Mouse (Mus musculus): ENCODE measurements around the gene Abhd6. TPM values are rescaled to one million over a fixed set of nuclear protein-coding genes. Genes with fewer than 3 reads are reported as not detected.

Abhd6 gene
- 46.4 and 50.4 TPM in 2 replicates for polyA plus RNA-seq (2012; rRNA removed)

DNA sequence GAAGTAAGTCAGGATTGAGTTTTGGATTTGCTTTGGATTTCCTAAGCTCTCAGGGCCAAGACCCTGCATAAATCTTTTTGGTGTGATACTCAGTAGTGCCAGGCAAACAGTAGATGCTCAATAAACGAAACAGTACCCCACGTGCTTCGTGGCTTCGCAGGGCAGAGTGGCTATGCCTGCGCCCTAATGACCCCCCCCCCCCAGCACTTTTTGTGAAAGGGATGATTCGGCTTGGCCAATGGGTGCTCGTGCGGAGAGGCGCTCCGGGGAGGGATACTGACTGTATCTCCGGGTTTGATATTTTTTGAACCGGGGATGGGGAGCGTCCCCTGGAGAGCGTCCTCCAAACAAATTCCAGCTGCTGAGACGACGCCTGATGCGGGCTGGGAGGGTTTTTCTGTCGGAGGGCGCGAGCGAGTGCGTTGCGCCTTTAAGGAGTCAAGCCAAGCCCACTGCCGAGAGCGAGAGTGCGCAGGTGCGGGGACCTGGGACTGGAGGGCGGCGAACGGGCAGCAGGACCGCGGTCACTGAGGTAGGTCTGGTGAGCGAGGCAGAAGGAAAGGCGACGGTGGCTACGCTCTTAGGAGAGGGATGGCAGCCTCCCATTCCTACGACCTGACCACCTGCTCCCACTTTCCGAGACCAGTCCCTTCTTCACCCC, at the start of gene Abhd6:
Abhd6 (plus strand) TSS at position 471 of the 661 bp plus-strand sequence.
- DNase-seq (ENCODE audit: extremely low spot score in 1 of 2, low spot score in 1 of 2): peak; percentile 70 to 91

DNA sequence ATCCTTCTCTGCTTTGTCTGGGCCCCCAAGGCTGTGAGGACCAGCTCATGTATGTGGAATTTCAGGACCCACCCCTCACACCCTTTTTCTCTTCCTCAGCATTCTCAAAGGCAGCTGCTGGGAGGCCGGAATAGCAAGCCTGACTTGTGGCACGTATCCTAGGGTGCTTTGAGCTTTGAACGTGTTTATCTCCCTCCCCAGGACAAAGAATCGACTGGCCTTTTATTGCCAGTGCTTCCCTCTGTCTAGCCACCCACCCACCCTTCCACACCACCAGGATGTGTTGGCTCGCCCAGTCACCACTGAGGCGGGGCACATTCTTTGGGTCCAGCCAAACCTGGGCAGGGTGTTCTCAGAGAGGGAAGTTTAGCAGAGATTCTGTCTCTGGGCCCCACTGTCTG, 48.6 kb upstream of the Abhd6 start:
- no peak for DNase-seq (ENCODE audit: extremely low spot score in 1 of 2, low spot score in 1 of 2)

DNA sequence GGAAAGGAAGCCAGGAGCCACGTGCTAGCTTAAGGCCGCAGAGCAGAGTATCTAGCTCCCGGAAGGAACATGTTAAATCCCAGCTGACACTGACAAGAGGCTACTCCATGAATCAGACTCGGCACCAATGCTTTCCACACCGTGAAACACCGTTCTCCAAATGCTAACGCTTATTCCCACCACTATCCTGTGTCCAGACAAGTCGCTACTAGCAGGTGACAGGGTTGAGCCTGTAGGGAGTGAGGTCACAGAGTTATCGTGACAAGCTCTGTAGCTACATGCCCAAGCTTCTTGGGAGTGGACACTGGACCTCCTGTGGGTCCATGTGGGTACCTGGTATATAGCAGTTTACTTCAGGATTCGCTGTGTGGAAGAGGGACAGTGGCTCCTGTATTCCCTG, 46.3 kb upstream of the Abhd6 start:
- DNase-seq (ENCODE audit: extremely low spot score in 1 of 2, low spot score in 1 of 2): no peak

DNA sequence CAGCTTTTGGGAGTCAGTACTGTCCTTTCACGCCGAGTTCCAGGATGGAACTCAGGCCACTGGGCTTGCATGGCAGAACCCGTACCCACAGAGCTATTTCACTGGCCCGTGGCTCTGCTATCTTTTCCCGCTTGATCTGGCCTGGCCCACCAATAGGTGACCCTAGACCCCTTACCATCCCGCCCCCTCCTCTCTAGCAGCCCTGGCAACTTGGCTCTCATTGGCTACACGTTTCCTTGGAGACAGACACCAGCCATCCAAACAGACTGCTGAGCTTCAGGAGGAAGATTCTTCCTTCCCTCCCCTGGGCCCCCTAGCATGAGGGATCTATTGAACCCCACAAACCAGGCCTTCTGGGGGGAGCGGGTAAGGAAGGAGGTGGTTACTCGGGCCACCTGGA, 45.7 kb upstream of the Abhd6 start, which contains the start of gene Gm45521:
Gm45521 (plus strand) TSS at position 240 of the 400 bp plus-strand sequence.
- no peak for DNase-seq (ENCODE audit: extremely low spot score in 1 of 2, low spot score in 1 of 2)

DNA sequence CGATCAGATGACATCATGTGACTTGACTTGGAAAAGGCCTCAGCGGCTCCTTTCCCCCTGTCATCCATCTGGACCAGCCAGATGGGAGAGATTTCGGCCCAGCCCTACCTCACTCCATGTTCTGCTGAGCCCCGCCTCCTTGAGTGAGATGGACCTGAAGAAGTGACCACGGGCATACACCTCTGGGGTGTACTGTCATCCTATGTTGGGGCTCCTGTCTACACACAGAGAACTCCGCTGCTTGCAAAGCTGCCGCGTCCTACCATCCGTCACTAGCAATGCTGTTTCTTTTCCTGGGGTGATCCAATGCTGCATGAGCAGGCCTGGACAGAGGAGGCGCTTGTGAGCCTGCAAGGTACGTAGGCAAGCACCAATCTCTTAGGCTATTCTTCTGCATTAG, 42.1 kb upstream of the Abhd6 start:
- DNase-seq (ENCODE audit: extremely low spot score in 1 of 2, low spot score in 1 of 2): peak in 1 of 2 experiments; percentile 61

DNA sequence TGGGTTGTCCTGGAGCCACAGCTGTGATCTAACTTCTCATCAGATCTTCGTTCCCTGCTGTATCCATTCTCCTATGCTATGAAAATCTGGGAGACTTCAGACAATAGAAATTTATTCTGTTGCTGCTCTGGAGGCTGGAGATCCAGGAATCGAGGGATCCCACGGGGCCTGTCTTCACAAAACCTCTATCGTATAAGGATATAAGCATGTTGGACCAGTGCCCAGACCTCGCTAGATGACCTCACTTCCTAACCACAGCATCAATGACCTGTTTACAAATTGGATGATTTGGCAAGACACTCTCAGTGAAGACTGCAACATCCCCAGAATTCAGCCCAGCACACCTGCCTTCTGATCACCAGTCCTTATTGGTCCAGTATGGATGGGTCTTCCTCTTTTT, 41.0 kb upstream of the Abhd6 start:
- DNase-seq (ENCODE audit: extremely low spot score in 1 of 2, low spot score in 1 of 2): no peak

DNA sequence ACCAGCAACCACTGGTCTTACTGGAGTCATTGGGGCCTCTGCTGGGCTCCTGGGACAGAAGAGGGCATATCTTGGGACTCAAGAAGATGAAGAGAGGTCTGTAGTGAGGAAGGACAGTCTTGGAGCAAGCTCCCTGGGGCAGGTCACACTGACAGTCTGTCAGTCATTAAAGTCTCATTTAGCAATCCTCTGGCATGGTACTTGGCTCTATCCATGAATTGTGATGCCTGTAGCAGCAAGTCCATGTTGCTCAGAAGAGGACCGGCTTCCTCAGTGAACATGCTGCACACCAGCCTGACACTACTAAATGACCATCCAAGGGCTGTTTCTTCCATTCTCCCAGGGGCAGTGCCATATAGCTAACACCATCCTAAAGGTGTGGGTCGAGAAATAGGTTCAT, 40.1 kb upstream of the Abhd6 start:
- no peak for DNase-seq (ENCODE audit: extremely low spot score in 1 of 2, low spot score in 1 of 2)

DNA sequence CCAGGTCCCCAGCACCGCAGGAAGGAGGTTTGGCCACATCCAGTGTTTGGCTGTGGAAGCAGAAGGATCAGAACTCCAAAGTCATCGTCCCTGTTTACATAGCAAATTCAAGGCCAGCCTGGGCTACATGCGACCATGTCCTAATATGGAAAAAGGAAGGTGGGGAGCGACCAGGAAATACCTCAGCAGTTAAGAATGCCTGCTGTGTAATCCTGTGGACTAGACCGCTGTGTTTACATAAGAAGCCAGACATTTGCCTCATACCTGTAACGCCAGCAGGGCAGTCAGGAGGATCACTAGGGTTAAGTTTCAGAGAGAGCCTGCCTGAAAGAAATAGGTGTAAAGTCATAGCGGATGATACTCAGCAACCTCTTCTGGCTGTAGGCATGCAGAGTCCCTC, 39.5 kb upstream of the Abhd6 start:
- DNase-seq (ENCODE audit: extremely low spot score in 1 of 2, low spot score in 1 of 2): no peak

DNA sequence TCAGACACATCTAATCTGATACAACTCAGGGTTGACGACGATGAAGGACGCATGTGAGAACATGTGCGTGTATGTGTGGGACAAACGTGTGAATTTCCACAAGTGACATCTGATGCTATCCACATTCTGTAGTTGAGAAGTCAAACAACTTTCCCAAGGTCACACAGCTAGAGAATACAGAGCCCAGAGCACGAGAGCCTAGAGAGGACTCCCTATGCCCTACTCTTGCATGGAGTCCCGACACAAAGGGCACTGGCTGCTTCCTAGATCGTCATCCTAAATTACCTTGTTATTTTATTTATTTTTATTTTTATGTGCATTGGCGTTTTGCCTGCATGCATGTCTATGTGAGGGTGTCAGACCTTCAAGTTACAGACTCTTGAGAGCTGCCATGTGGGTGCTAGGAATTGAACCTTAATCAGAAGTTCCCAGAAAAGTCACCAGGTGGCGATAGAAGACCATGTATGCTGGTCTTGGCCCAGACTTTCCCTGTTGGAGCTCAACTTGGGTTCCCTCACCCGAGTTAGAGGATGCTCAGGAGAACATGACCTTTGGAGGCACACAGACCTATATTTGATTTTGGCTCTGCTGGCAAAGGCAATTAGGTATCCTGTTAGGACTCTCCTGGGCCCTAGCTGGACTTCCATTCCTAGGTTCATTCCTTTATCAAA, 38.3 kb upstream of the Abhd6 start:
- DNase-seq (ENCODE audit: extremely low spot score in 1 of 2, low spot score in 1 of 2): peak in 1 of 2 experiments; percentile 94

DNA sequence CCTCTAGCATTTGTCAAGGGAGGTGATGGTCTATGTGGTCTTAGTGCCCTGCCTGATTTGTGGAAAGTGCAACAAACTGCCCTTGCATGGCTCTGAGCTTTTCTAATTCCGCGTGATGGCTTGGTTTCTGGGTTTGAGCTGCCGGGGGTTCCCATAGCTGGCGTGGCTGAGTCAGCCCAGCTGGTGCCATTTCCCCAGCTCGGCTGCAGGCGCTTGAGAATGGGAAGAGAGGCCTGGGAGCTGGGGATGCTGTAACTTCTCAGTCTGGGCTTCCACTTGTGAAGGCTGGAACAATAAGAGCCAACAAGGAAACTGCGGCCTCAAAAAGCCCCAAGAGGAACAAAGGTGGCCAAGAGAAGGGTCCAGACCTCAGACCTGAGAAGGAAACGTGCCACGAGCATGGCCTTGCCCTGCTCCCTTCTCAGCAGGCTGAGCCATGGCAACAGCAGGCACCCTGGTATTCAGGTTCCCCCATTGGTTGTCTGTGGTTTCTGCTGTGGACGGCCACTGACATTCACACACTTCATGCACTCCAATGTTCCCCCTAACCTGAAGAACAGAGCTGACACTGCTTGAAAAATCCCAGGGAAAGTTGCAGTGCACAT, 30.7 kb upstream of the Abhd6 start:
- no peak for DNase-seq (ENCODE audit: extremely low spot score in 1 of 2, low spot score in 1 of 2)

DNA sequence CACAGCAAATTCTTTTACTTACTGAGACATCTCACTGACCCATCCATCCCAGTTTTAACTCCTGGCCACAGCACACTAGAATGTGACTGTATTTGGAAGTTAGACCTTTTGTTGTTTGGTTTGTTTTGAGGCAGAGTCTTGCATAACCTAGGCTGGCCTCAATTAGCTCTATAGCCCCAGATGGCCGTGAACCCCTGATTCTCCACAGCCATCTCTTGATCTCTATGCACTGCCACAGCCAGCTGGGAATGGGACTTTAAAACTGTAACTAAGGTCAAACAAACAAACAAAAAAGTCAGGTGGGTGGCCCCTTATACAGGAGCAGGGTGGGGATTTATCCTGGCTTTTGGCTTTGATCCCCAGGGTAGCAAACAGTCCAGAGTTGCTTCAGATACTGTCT, 28.1 kb upstream of the Abhd6 start:
- no peak for DNase-seq (ENCODE audit: extremely low spot score in 1 of 2, low spot score in 1 of 2)

DNA sequence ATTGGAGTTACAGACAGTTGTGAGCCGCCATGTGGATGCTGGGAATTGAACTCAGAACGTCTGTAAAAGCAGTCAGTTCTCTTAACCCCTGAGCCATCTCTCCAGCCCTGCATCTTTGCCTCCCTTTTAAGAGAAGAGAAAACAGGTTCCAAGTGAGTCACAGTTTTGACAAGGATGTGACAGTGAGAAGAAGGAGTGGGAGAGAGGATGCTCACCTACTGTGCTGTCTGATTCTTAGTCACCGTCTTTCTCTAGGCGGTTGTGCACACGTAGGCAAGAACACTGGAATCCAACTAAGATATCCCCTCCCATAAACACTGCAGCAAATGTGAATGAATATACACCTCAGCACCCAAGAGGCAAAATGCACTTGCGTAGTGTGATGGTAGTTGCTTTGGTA, 27.5 kb upstream of the Abhd6 start:
- peak in 1 of 2 experiments; percentile 47 for DNase-seq (ENCODE audit: extremely low spot score in 1 of 2, low spot score in 1 of 2)

DNA sequence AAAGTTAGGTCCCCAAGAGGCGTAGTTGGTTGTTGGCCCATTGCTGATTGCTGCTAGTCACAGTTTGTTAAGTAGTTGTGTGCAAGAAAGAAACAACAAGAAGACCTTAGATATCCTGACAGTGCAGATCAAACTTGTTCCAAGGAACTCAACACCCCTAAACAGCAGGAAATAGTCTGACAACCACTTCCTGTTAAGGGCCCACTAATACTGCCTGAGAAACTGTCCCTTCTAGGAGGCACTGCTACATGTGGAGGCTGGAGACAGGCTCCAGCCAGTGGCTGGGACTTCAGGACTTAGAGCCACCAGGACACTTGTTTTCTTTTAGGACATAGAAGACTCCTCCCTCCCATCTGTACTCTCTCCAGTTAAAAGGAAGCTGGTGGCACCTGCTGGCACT, 25.2 kb upstream of the Abhd6 start:
- DNase-seq (ENCODE audit: extremely low spot score in 1 of 2, low spot score in 1 of 2): no peak

DNA sequence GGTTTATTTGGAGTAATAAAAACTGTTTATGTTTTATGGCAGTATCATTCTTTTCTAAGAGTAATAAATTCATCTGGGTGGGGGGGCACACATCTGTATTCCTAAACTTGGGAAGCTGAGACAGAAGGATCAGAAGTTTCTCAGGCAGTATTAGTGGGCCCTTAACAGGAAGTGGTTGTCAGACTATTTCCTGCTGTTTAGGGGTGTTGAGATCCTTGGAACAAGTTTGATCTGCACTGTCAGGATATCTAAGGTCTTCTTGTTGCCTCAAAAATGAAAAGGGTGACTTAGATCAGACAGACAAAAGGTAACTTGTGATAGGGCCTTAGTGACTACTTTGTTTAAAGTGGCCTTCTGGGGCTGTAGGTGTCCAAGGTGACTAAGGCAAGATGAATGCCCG, 24.5 kb upstream of the Abhd6 start:
- no peak for DNase-seq (ENCODE audit: extremely low spot score in 1 of 2, low spot score in 1 of 2)

DNA sequence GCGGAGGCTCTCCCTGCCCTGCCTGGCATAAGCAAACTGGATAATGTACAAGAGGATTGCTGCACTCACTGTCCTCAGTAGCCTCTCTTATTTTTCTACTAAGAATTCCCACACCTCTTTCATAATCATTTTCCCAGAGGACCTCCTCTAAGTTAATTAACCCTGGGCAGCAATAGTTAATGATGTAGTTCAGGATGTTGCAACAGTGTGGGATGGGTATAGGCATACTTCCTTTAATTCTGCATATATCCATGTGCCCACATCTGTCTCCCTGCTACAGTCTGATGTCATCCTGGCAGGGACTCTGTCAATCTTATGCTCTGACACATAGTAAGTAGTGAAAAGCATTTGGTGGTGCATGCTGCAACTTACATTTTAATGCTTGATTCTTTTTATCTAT, 21.5 kb upstream of the Abhd6 start:
- no peak for DNase-seq (ENCODE audit: extremely low spot score in 1 of 2, low spot score in 1 of 2)

DNA sequence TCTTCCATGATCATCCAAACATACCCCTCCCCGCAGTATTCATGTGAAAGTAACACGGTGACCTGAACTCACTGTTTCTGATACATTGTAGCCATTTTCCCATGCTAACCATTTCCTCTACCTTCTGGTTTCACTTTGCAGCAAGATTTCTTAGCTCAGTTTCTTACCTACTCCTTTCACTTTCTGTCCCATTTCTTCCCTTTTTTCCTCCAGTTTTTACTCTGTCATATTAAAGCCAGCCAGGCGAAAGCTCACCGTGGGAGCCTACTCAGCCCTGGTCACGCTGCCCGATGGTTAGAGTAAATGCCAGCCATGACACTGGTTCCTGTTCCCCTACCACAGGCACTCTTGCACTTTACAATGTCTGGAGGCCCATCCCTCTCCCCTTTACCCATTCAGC, 15.8 kb upstream of the Abhd6 start:
- DNase-seq (ENCODE audit: extremely low spot score in 1 of 2, low spot score in 1 of 2): no peak

DNA sequence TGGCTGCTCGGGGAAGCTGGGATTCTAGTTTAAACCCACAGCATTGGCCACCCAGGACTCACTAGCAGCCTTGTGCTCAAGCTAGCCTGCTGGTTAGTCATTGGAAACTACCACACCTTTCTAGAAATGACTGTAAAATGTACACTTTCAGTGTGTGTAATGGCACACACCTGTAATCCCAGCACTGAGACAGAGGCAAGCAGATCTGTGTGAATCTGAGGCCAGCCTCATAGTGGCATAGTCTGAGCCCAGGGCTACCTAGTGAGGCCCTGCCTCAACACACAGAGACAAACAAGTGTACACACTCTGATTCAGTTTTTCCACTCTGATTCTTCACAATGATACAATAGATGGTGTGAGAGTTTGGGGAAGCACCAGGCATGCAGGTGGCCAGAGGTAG, 13.3 kb upstream of the Abhd6 start:
- no peak for DNase-seq (ENCODE audit: extremely low spot score in 1 of 2, low spot score in 1 of 2)

DNA sequence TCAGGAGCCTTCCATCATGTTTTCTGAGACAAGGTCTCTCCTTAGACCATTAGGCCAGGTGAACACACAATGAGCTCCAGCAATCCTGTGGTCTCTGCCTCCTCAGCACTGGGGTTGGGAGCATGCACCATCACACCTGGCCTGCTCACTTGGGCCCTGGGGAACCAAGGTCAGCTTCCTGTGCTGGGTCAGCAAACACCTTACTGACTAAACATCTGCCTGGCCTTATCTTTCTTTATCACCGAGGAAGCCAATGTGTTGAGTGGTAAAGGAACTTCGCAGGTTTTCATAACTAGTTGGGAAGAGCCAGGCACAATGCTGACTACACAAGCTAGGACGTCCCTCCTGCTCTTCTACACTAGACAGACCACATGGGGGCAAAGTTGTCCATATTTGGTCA, 12.7 kb upstream of the Abhd6 start:
- DNase-seq (ENCODE audit: extremely low spot score in 1 of 2, low spot score in 1 of 2): no peak

DNA sequence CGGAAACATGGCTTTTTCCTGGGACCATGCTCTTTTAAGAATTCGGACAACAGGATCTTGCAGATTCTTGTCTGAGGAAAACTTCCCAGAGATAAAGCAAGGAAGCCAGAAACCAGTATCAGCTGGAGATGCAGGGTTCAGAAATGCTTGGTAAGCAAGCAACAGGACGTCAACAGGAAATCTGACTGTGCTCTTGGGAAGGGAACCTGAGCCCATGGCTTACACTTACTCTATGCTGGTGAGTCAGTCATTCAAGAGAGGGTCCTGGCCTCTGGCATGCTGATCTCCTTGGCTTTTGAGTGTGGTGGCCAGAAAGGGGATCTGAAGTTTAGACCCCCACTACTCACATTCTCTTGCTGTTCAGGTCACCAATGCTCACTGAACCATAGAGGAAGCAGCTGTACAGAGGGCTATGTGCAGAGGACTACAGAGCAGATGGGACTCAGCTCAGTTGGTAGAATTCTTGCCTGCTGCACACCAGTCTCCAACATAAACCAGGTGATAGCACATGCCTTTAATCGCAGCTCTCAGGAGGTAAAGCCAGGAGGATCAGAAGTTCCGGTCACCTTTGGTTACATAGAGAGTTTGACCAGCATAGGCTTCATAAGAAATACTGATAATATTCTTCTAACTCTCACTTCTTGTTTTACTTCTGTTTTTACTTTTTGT, 11.5 kb upstream of the Abhd6 start:
- no peak for DNase-seq (ENCODE audit: extremely low spot score in 1 of 2, low spot score in 1 of 2)

DNA sequence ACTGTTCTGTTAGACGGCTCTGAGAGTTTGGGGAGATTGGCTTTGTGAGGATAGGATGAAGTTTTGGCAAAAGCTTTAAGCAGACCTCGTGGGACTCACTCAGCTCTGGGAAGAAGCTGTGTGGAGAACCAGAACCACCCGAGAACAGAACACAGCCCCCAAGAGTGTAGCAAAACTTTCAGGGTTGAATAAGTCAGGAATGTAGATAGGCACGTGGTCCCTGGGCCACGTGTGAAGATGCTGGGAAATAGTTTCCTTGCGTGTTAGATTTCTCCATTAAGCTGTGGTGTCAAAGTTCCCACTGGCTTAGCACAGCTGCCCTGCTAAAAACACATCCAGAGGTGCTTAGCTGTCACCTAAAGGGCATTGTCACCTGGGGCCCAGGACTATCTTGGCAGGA, 10.5 kb upstream of the Abhd6 start:
- no peak for DNase-seq (ENCODE audit: extremely low spot score in 1 of 2, low spot score in 1 of 2)

DNA sequence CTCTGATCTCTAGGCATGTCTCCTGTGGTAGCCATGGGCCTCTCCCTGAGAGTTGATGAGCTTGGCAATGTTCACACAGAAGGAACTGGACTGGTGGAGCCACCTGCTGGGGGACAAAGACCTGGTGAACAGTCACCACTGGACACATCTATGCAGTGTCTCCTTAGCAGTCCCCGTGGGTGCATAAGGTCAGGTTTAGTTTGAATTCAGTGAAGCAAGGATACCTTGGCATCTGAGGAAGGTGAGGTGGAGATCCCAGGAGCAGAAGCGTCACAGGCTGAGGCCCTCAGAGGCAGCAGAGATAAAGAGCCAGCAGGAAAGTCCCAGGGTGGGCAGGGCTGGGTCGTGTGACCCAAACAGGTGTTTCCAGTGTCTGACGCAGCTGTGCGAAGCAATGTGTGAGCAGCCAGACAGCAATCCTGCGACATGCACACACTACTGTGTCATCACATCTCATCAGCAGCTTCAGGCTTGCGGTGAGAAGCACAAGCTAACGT, 8.4 kb upstream of the Abhd6 start, which contains the start of gene Dnase1l3:
Dnase1l3 (minus strand) TSS at position 303 of the 497 bp plus-strand sequence.
- DNase-seq (ENCODE audit: extremely low spot score in 1 of 2, low spot score in 1 of 2): peak in 1 of 2 experiments; percentile 44

Measured in frontal cortex, adult 2 months (tissue).